In genomic region chr8:115506741-115507140, GRCm38 (mm10) we compare ENCODE assay signal across 16 mouse cellular contexts.
A peak's percentile ranks its signal among the peaks of the same experiment; 100 is the strongest.
DNase-seq lines count a peak whose midpoint lies in the region; ATAC-seq lines count a peak whose summit lies in the region.
"Had no signal": no experiment of that assay in that cellular context is flagged by ENCODE, and none has a peak within 500 bp of the region (broad histone marks: within the 10 kb centered on the region; RNA-seq: fewer than 3 reads in every experiment).

No protein-coding gene starts in this region.

- peak; percentile 58 for DNase-seq in CD4-positive helper T cell, adult 2 months (ENCODE audit: low read depth, low spot score)
- peak; percentile 7 for DNase-seq in c-Kit-positive CD71-positive TER-119-negative erythroid progenitor cells, embryonic 14.5 days (ENCODE audit: low read depth)
- peak; percentile 2 for DNase-seq in splenic B cell, adult 2 months (ENCODE audit: low read depth, low spot score)
- no peak for DNase-seq in ovary, postnatal 36 days (ENCODE audit: low spot score)
- DNase-seq in neural tube, embryonic 10.5 days (ENCODE audit: extremely low spot score, low spot score) = no peak
- no peak for DNase-seq in MN1 (ENCODE audit: low spot score)
- DNase-seq: adrenal gland, postnatal 10 days; gastrocnemius, adult 2 months; kidney, adult 11 months; lung, adult 18-20 months had no signal

- no peaks in the 10 kb centered on the region for H3K36me3 ChIP-seq in liver, embryonic 15.5 days (replicated peaks)
- H3K36me3 ChIP-seq in splenic B cell, adult 2 months (ENCODE audit: control insufficient read depth, insufficient read depth, low read length, poor library complexity, severe bottlenecking) = no peaks in the 10 kb centered on the region
- H3K36me3 ChIP-seq in midbrain, embryonic 13.5 days = no peaks in the 10 kb centered on the region
- H3K36me3 ChIP-seq: heart, embryonic 10.5 days; midbrain, embryonic 12.5 days; neural tube, embryonic 13.5 days had no signal

- no peaks in the 10 kb centered on the region for H3K27me3 ChIP-seq in liver, embryonic 15.5 days
- H3K27me3 ChIP-seq in splenic B cell, adult 2 months (ENCODE audit: control insufficient read depth, insufficient read depth, low read length, poor library complexity, severe bottlenecking) = no peaks in the 10 kb centered on the region
- H3K27me3 ChIP-seq in midbrain, embryonic 13.5 days = no peaks in the 10 kb centered on the region
- H3K27me3 ChIP-seq: midbrain, embryonic 12.5 days; neural tube, embryonic 13.5 days had no signal

- peak; percentile 56; the same call in 1 of the 2 replicates for ATAC-seq in liver, embryonic 15.5 days (ENCODE audit: insufficient read depth)
- no peak for ATAC-seq in midbrain, embryonic 13.5 days
- ATAC-seq: Patski had no signal

- no peak overlapping the region for H3K9ac ChIP-seq in liver, embryonic 15.5 days
- no peak overlapping the region for H3K9ac ChIP-seq in midbrain, embryonic 13.5 days (replicated peaks)
- H3K9ac ChIP-seq: midbrain, embryonic 12.5 days; neural tube, embryonic 13.5 days had no signal

- no peak overlapping the region for H3K4me3 ChIP-seq in liver, embryonic 15.5 days (replicated peaks)
- no peak overlapping the region for H3K4me3 ChIP-seq in midbrain, embryonic 13.5 days (replicated peaks)
- H3K4me3 ChIP-seq: gastrocnemius, adult 2 months; heart, embryonic 10.5 days; midbrain, embryonic 12.5 days; neural tube, embryonic 13.5 days had no signal

- H3K4me1 ChIP-seq in liver, embryonic 15.5 days (replicated peaks) = no peaks in the 10 kb centered on the region
- H3K4me1 ChIP-seq in midbrain, embryonic 13.5 days (replicated peaks) = no peaks in the 10 kb centered on the region
- H3K4me1 ChIP-seq: heart, embryonic 10.5 days; midbrain, embryonic 12.5 days; neural tube, embryonic 13.5 days had no signal

- WGBS in liver, embryonic 15.5 days (ENCODE audit: insufficient replicate concordance) = 5% methylated on average over 10 of the region's 10 CpGs
- 67% methylated on average over 10 of the region's 10 CpGs for WGBS in midbrain, embryonic 13.5 days

- H3K9me3 ChIP-seq in liver, embryonic 15.5 days (replicated peaks) = no peaks in the 10 kb centered on the region
- H3K9me3 ChIP-seq in midbrain, embryonic 13.5 days = no peaks in the 10 kb centered on the region
- H3K9me3 ChIP-seq: heart, embryonic 10.5 days; midbrain, embryonic 12.5 days; neural tube, embryonic 13.5 days had no signal

- peak overlapping the region; percentile 29 for H3K4me2 ChIP-seq in liver, embryonic 15.5 days
- no peak overlapping the region for H3K4me2 ChIP-seq in midbrain, embryonic 13.5 days (replicated peaks)
- H3K4me2 ChIP-seq: midbrain, embryonic 12.5 days; neural tube, embryonic 13.5 days had no signal

- H3K27ac ChIP-seq in liver, embryonic 15.5 days (replicated peaks) = no peak overlapping the region
- H3K27ac ChIP-seq in midbrain, embryonic 13.5 days = no peak overlapping the region
- H3K27ac ChIP-seq: gastrocnemius, adult 2 months; heart, embryonic 10.5 days; midbrain, embryonic 12.5 days; neural tube, embryonic 13.5 days had no signal

Comparison
In these comparisons a context has a peak if more than half of its experiments do, and no peak if none do; other contexts are left out.
1. DNase-seq: peak in CD4-positive helper T cell, adult 2 months (single experiment), c-Kit-positive CD71-positive TER-119-negative erythroid progenitor cells, embryonic 14.5 days (single experiment) and splenic B cell, adult 2 months (single experiment); none in ovary, postnatal 36 days (single experiment), neural tube, embryonic 10.5 days (single experiment) and MN1 (single experiment).